Mouse (Mus musculus) left cerebral cortex, postnatal 36 days (tissue): ENCODE measurements at regions not wholly inside any gene's neighbourhood (a gene's known extent, or its start where the extent isn't known, plus 50 kb on each side); places are given as distances from the start of the nearest gene placed in this dataset.

Experiments used
- DNase-seq, 2 experiments: peaks; one replicate each; pipeline ENCODE4 v3.0.0; 2021 to 2022; ENCODE audit warnings: low spot score in 2 of 2, mixed read lengths in 1 of 2
- intact Hi-C: fragments of 180-260 bp; cut with DNase I; formaldehyde crosslinking; loops from one replicate; pipeline ENCODE4 v1.15.1; 2025

DNA sequence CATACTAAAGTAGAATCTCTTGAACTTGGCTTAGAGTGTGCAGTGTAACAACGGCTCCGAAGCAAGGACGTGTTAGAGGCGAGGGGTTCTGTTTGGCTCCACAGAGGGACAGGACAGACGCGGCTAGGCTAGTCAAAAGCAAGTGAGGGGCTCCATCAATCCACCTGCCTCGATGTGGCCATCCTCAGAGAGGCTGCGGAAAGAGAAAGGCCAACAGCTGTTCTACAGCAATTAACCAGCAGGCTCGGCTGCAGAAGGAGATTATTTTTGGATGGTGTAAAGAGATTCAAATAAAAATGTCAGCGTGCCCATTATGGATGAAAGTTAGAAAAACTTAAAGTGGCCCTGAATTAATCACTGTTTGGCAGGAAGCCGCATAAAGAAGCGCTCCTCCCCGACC lies 221.0 kb upstream of the Irx5 start:
- peak in 1 of 2 experiments; percentile 10 for DNase-seq
- intact Hi-C loops: no loop called here

DNA sequence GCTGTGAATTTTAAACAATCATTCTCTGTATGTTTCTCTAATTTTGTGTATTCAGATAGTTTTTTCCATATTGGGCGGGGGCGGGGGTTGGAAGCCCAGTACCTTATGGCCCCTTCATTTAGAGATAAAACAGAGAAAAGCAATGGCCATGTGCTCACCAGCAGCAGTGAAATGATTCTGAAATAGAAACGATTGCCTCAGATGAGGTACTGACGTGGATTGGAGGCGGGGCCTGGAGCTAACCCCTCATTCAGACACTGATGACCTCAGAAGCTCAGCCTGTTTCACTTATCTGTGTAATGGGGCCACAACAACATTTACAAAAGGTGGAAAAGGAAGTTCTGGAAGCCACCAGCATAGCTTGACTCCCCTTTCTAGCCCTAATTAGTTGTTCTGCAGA lies 223.0 kb upstream of the Irx5 start:
- intact Hi-C loops: no loop called here

DNA sequence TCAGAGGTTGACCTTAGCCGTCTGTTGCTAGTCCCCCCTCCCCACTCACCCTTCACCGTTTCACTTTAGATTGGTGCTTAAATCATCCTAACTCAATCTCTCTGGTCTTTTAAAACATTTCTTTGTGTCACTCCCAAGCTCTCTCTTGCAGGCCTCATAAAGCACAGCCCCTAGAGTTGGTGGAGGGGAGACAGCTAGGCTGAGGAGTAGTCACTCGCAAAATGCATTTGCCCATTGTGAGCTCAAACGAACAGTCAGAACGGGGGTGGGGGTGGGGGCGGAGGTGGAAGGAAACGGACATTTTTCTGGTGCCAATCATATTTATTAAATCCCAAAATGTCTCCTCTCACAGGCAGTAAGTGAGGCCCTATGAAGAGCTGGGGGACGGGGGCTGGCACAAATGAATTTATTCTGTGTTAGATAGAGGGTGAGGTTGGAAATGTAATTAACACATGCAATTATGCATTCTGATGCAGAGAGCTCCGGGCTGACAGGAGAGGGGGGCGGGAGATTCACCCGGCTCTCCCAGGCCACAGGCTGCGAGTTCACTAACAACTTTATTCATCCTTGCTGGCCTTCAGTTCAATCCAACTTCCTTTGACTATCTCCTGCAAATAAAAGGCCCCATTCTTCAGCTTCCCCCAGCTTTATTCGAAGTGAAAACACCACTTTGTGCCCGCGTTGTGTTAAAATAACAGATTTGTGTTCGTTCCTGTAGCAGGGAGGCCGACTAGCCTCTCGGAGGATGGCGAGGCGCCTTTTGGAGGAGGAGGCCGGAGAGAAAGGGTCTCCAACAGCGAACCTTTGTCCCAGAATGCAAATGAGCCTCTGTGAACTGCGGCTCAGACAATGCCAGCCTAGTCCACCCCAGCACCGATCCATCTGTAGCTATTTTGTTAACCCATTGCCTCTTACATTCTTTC lies 223.7 kb upstream of the Irx5 start:
- DNase-seq: peak; percentile 5 to 11
- intact Hi-C loops: no loop called here

More for the DNA sequence above, 223.0 kb upstream of the Irx5 start:
- no peak for DNase-seq

- intact Hi-C loops: no loop called here
- DNase-seq: no peak
Measured at GRCm38 (mm10) chr8:92132949-92133348, 224.5 kb upstream of the Irx5 start.

GRCm38 (mm10) chr8:92132526-92132925 lies 224.9 kb upstream of the Irx5 start:
- intact Hi-C loops: no loop called here
- DNase-seq: no peak

- intact Hi-C loops: no loop called here
- no peak for DNase-seq
Measured at GRCm38 (mm10) chr8:92130025-92130557, 227.3 kb upstream of the Irx5 start.

- DNase-seq: no peak
- intact Hi-C loops: no loop called here
Measured at GRCm38 (mm10) chr8:92129241-92130015, 228.0 kb upstream of the Irx5 start.

DNA sequence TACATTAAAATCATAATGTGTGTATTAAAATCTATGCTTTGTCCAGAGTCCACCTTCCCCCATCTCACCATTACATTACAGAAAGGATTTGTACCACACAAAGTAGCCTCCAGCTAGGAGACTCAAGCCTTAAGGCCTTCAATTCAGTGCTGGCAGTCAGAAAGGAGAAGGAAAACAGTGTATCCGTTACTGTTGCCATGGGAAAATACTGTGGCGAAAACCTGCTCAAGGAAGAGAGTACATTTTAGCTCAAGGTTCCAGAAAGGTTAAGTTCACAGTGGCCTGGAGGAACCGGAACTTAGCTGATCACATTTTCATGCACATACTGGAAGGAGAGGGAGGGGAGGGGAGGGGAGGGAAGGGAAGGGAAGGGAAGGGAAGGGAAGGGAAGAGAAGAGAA lies 231.8 kb upstream of the Irx5 start:
- intact Hi-C loops: no loop called here
- DNase-seq: no peak

- intact Hi-C loops: no loop called here
- DNase-seq: no peak
Measured at GRCm38 (mm10) chr8:92121296-92121695, 236.1 kb upstream of the Irx5 start.

GRCm38 (mm10) chr8:92115479-92116267 lies 241.8 kb upstream of the Irx5 start:
- intact Hi-C loops: no loop called here
- DNase-seq: no peak

GRCm38 (mm10) chr8:92114311-92115275 lies 242.8 kb upstream of the Irx5 start:
- intact Hi-C loops: no loop called here
- DNase-seq: no peak

GRCm38 (mm10) chr8:92113901-92114300 lies 243.5 kb upstream of the Irx5 start:
- no peak for DNase-seq
- intact Hi-C loops: no loop called here

DNA sequence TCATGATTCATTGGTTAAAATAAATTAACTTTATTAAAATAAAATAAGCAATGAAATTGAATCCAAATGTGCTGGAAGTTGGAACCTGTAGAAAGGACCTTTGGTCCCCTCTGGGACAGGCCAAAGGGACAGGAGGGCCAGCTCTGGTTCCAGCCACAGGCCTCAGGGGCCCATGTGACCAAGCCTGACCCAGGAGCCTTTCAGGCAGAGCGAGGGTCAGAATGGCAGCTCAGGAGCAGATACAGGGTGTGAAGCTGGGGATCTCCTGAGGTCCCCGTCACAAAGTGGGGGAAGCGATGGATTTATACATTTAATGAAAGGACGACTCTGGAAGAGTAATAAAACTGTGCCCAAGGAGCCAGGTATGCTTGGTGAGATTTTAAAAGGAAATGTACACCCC lies 244.0 kb upstream of the Irx5 start:
- intact Hi-C loops: no loop called here
- DNase-seq: no peak

- intact Hi-C loops: no loop called here
Measured at GRCm38 (mm10) chr8:92104561-92104960, 252.9 kb upstream of the Irx5 start.

DNA sequence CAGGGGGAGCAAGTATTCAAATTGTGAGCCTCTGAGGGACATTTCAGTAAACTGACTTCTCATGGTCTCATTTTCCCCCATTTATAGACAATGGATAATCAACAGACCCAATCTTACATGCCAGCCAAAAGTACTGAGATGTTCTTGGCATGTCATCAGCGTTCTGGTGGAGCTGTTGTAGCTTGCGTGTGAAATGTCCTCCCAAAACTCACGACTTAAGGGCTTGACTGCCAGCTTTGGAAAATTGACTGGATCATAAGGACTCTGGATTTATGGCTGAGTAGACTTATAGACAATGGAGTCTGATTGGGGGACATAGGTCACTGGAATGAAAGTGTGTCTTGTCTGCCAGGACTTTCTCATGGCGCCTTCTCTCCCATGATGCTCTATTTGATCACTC lies 254.9 kb upstream of the Irx5 start:
- intact Hi-C loops: no loop called here
- no peak for DNase-seq

More at GRCm38 (mm10) chr8:92104561-92104960, 252.9 kb upstream of the Irx5 start:
- no peak for DNase-seq

DNA sequence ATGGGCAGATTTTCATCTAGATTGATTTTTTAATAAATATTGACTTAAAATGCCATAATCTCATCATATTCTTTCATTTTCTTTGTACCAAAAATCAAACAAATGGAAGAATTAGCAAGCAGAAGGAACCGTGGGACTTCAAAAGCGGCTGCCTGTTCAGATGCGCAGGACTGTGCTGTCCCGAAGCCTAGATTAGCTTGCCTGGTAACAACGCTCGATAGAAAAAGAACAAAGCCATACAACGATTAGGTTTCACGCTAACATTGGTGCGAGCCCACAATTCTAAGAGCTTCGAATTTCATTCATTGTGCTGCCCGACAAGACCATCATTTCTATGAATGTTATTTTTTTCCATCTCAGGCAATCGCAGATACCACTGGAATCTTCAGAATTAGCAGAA lies 262.1 kb upstream of the Irx5 start:
- DNase-seq: no peak

GRCm38 (mm10) chr8:92084124-92084523 lies 273.3 kb upstream of the Irx5 start:
- DNase-seq: no peak
- intact Hi-C loops: no loop called here

More for the DNA sequence above, 262.1 kb upstream of the Irx5 start:
- intact Hi-C loops: no loop called here

GRCm38 (mm10) chr8:92081900-92082299 lies 275.5 kb upstream of the Irx5 start:
- DNase-seq: no peak
- intact Hi-C loops: no loop called here

GRCm38 (mm10) chr8:92080852-92081251 lies 276.6 kb upstream of the Irx5 start:
- intact Hi-C loops: no loop called here
- peak in 1 of 2 experiments; percentile 4 for DNase-seq
